Mouse (Mus musculus) limb, embryonic 10.5 days (tissue): ENCODE measurements around the gene Zfp219. TPM values are rescaled to one million over a fixed set of nuclear protein-coding genes. Genes with fewer than 3 reads are reported as not detected.
A peak's percentile ranks its signal among the peaks of the same experiment; 100 is the strongest.

ENCODE experiments used
- DNase-seq: peaks from one replicate; pipeline ENCODE4 v3.0.0-alpha.2; 2017; ENCODE audit warnings: low spot score
- H3K27ac ChIP-seq: fragments of 300-500 bp; sonication (generic); 2 replicates; pipeline ENCODE4 v1.5.1; 2016; ENCODE audit warnings: mild to moderate bottlenecking
- H3K27me3 ChIP-seq: fragments of 300-500 bp; sonication (generic); 2 replicates; pipeline ENCODE4 v1.6.1; 2016; ENCODE audit warnings: low read depth, mild to moderate bottlenecking; ENCODE audit not compliant: poor library complexity, severe bottlenecking
- H3K36me3 ChIP-seq: fragments of 300-500 bp; sonication (generic); 2 replicates; pipeline ENCODE4 v1.6.1; 2016; ENCODE audit warnings: mild to moderate bottlenecking, moderate library complexity
- H3K4me1 ChIP-seq: fragments of 300-500 bp; sonication (generic); 2 replicates; pipeline ENCODE4 v1.6.1; 2016
- H3K4me3 ChIP-seq: fragments of 300-500 bp; sonication (generic); 2 replicates; pipeline ENCODE4 v1.5.1; 2016; ENCODE audit warnings: mild to moderate bottlenecking, moderate library complexity
- H3K9me3 ChIP-seq: fragments of 300-500 bp; sonication (generic); replicated peaks from 2 replicates; pipeline ENCODE4 v1.6.1; 2016; ENCODE audit warnings: mild to moderate bottlenecking
- WGBS: fragments of 180-500 bp; shearing (Covaris S2); methylation state at CpG from one replicate; pipeline ENCODE4 v1.1.7; 2016; 5-methylcytosine and 5-hydroxymethylcytosine counted together
- polyA plus RNA-seq: library from polyadenylated mRNA; unstranded; fragments of >200 nt; fragmentation: Nextera tagmentation; extraction: Ambion mirVana; gene quantifications from 2 replicates; pipeline ENCODE4 v1.2.1, GENCODE M21; 2016

Gene Zfp219
- polyA plus RNA-seq, 1 experiment from 2014 or later: 51.1 TPM

GRCm38 (mm10) chr14:51985301-51986152 is 35.0 kb downstream of the Zfp219 start:
- DNase-seq: peak; percentile 93
- Histone ChIP-seq H3K9me3 (no peaks in the 10 kb centered on the region), H3K36me3 (peaks cover 40% of the 10 kb centered on the region), H3K27me3 (0 out of 2 replicates have a peak, but pooled peaks cover 4% of the 10 kb centered on the region), H3K27ac (peak overlapping the region; percentile 98), H3K4me1 (peaks cover 46% of the 10 kb centered on the region), H3K4me3 (peak overlapping the region; percentile 78)
- WGBS: under 1% methylated on average over 27 of the region's 27 CpGs

- Histone ChIP-seq H3K4me3 (peak within 1 kb of the TSS; percentile 78), H3K9me3 (no peaks in the 10 kb centered on the region), H3K4me1 (peaks cover 44% of the 10 kb centered on the region), H3K27ac (peak within 1 kb of the TSS; percentile 98), H3K27me3 (0 out of 2 replicates have a peak, but pooled peaks cover 4% of the 10 kb centered on the region), H3K36me3 (peaks cover 30% of the 10 kb centered on the region)
- peak; percentile 91 for DNase-seq
- under 1% methylated on average over 73 of the region's 74 CpGs for WGBS
Observed at GRCm38 (mm10) chr14:51984247-51985231, 36.0 kb downstream of the Zfp219 start, which contains the start of gene Arhgef40. TSS of gene Arhgef40 (plus strand) at chr14:51984719.

- Histone ChIP-seq H3K36me3 (peaks cover 23% of the 10 kb centered on the region), H3K9me3 (no peaks in the 10 kb centered on the region), H3K4me3 (peak overlapping the region; percentile 78), H3K4me1 (peaks cover 40% of the 10 kb centered on the region), H3K27ac (peak overlapping the region; percentile 98), H3K27me3 (0 out of 2 replicates have a peak, but pooled peaks cover 4% of the 10 kb centered on the region)
- 7% methylated on average over 10 of the region's 10 CpGs for WGBS
- DNase-seq: no peak
Observed at GRCm38 (mm10) chr14:51983855-51984246, 36.7 kb downstream of the Zfp219 start.

- peak overlapping the region; percentile 98; the same call in 1 of the 2 replicates for H3K27ac ChIP-seq
- H3K36me3 ChIP-seq: peaks cover 17% of the 10 kb centered on the region
- H3K4me3 ChIP-seq: no peak overlapping the region
- H3K4me1 ChIP-seq: peaks cover 35% of the 10 kb centered on the region
- H3K9me3 ChIP-seq: no peaks in the 10 kb centered on the region
- no peaks in the 10 kb centered on the region for H3K27me3 ChIP-seq
- no peak for DNase-seq
- WGBS: 66% methylated on average over 4 of the region's 4 CpGs
Observed at GRCm38 (mm10) chr14:51983251-51983650, 37.3 kb downstream of the Zfp219 start.

DNA sequence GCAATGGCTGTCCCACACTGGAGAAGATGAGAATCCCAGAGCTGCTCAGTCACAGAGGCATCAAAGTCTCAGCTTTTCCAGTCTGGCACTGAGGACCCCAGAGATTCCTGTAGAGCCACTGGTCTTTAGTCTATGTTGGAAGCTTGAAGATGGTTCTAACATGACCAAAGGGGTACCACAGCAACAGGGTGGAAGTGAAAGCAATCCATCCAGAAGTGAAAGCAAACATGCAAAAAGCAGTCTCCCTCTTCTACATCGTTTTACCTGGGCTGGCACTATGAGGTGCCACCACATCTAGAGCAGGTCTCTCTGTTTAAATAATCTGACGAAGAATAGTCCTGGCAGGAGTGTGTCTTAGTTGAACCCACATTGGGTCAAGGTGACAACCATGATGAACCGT is 41.3 kb downstream of the Zfp219 start:
- H3K9me3 ChIP-seq: no peaks in the 10 kb centered on the region
- no peak for DNase-seq
- 88% methylated on average over 3 of the region's 3 CpGs for WGBS

DNA sequence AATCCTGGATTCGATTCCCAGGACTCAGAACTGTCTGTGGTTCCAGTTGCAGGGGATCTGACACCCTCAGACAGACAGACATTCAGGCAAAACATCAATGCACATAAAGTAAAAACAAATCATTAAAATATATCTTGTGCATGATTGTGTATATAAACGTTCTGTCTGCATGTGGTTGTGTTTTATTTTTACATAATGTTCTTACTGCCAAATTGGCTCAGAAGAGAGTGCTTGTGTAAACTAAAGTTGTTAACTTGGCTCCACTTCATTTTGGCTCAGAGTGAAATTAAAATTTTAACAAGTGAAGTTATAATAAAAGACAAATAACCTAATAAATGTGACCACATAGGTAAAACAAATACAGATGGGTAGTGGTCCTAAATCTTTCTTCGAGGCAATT is 53.1 kb downstream of the Zfp219 start:
- no peak for DNase-seq
- Histone ChIP-seq H3K36me3 (no peaks in the 10 kb centered on the region), H3K27ac (no peak overlapping the region), H3K4me1 (0 out of 2 replicates have a peak, but pooled peaks cover 2% of the 10 kb centered on the region), H3K4me3 (no peak overlapping the region), H3K27me3 (no peaks in the 10 kb centered on the region), H3K9me3 (no peaks in the 10 kb centered on the region)
- WGBS: 93% methylated on average over 3 of the region's 3 CpGs

More for the DNA sequence above, 41.3 kb downstream of the Zfp219 start:
- Histone ChIP-seq H3K4me1 (peaks cover 11% of the 10 kb centered on the region), H3K36me3 (no peaks in the 10 kb centered on the region), H3K27me3 (no peaks in the 10 kb centered on the region), H3K4me3 (no peak overlapping the region), H3K27ac (no peak overlapping the region)

GRCm38 (mm10) chr14:51960316-51960715 is 60.2 kb downstream of the Zfp219 start:
- no peak overlapping the region for H3K4me3 ChIP-seq
- H3K27me3 ChIP-seq: no peaks in the 10 kb centered on the region
- no peak overlapping the region for H3K27ac ChIP-seq
- H3K36me3 ChIP-seq: no peaks in the 10 kb centered on the region
- DNase-seq: no peak
- H3K9me3 ChIP-seq: no peaks in the 10 kb centered on the region
- 90% methylated on average over 2 of the region's 2 CpGs for WGBS
- H3K4me1 ChIP-seq: no peaks in the 10 kb centered on the region

Other genes starting within 250 kb of the Zfp219 start
- not detected in 2 replicates for gene Ang4, start 247.1 kb downstream of the Zfp219 start, polyA plus RNA-seq
- gene AY358078, start 220.7 kb downstream of the Zfp219 start, polyA plus RNA-seq: not detected in 2 replicates
- not detected in 2 replicates for gene Ear6, start 167.0 kb downstream of the Zfp219 start, polyA plus RNA-seq
- 48.6 and 54.1 TPM in 2 replicates for gene Mettl17, start 135.9 kb downstream of the Zfp219 start, polyA plus RNA-seq
- 0.31 and 0.39 TPM in 2 replicates for gene Slc39a2, start 127.8 kb downstream of the Zfp219 start, polyA plus RNA-seq
- gene Ndrg2, start 106.6 kb downstream of the Zfp219 start, polyA plus RNA-seq: 5.0 and 8.3 TPM in 2 replicates
- not detected in 2 replicates for gene Tppp2, start 102.3 kb downstream of the Zfp219 start, polyA plus RNA-seq
- gene Rnase13, start 98.0 kb downstream of the Zfp219 start, polyA plus RNA-seq: not detected in 2 replicates
- gene Arhgef40, start 36.0 kb downstream of the Zfp219 start, polyA plus RNA-seq: 190 and 236 TPM in 2 replicates
- gene Tmem253, start 5.1 kb downstream of the Zfp219 start, polyA plus RNA-seq: 0.41 and 0.66 TPM in 2 replicates
- not detected in 2 replicates for gene Olfr221, start 21.7 kb upstream of the Zfp219 start, polyA plus RNA-seq
- gene Hnrnpc, start 83.3 kb upstream of the Zfp219 start, polyA plus RNA-seq: 898 and 916 TPM in 2 replicates
- gene Rpgrip1, start 90.0 kb upstream of the Zfp219 start, polyA plus RNA-seq: 116 and 121 TPM in 2 replicates
- gene Supt16, start 176.7 kb upstream of the Zfp219 start, polyA plus RNA-seq: 78.5 and 84.5 TPM in 2 replicates
- 43.9 and 49.6 TPM in 2 replicates for gene Chd8, start 237.0 kb upstream of the Zfp219 start, polyA plus RNA-seq